Mouse (Mus musculus) lung, postnatal 0 days (tissue): ENCODE data around the gene Etaa1. TPM values are rescaled to one million over a fixed set of nuclear protein-coding genes. Genes with fewer than 3 reads are reported as not detected.
A peak's percentile ranks its signal among the peaks of the same experiment; 100 is the strongest.
"Not testable (repeated sequence)": the region's sequence is repeated elsewhere in the genome, so short reads cannot be mapped to it uniquely, and the experiment has no call there.

Experiments
- ATAC-seq: fragments of 200-750 bp; cut with Nextera tagmentation; 2 replicates; pipeline ENCODE4 v1.8.0; 2017; ENCODE audit warnings: moderate library complexity
- DNase-seq: peaks from one replicate; pipeline ENCODE4 v3.0.0-alpha.2; 2016; ENCODE audit warnings: low spot score
- H3K27ac ChIP-seq: fragments of 300-500 bp; sonication (generic); 2 replicates; pipeline ENCODE4 v1.5.1; 2014; ENCODE audit warnings: antibody characterized with exemption, mild to moderate bottlenecking, low read length, mixed read lengths
- H3K27me3 ChIP-seq: fragments of 300-500 bp; sonication (generic); replicated peaks from 2 replicates; pipeline ENCODE4 v1.6.1; 2014; ENCODE audit warnings: low read length, mixed read lengths; ENCODE audit not compliant: insufficient read depth
- H3K36me3 ChIP-seq: fragments of 300-500 bp; sonication (generic); 2 replicates; pipeline ENCODE4 v1.6.1; 2014; ENCODE audit warnings: low read length, mixed read lengths; ENCODE audit not compliant: insufficient read depth
- H3K4me1 ChIP-seq: fragments of 300-500 bp; sonication (generic); 2 replicates; pipeline ENCODE4 v1.6.1; 2014; ENCODE audit warnings: antibody characterized with exemption, low read depth, low read length, mixed read lengths; ENCODE audit not compliant: insufficient read depth
- H3K4me2 ChIP-seq: fragments of 300-500 bp; sonication (generic); replicated peaks from 2 replicates; pipeline ENCODE4 v1.6.1; 2014; ENCODE audit warnings: low read depth, mild to moderate bottlenecking, low read length, moderate library complexity, mixed read lengths
- H3K4me3 ChIP-seq: fragments of 300-500 bp; sonication (generic); 2 replicates; pipeline ENCODE4 v1.5.1; 2014; ENCODE audit warnings: low read depth, low read length
- H3K9ac ChIP-seq: fragments of 300-500 bp; sonication (generic); replicated peaks from 2 replicates; pipeline ENCODE4 v1.6.1; 2014; ENCODE audit warnings: low read depth, mild to moderate bottlenecking
- H3K9me3 ChIP-seq: fragments of 300-500 bp; sonication (generic); 2 replicates; pipeline ENCODE4 v1.6.1; 2016; ENCODE audit warnings: low read length, mixed read lengths
- CTCF ChIP-seq: IDR thresholded peaks from 2 replicates; pipeline ENCODE4 v1.5.1; 2016; ENCODE audit warnings: antibody characterized with exemption, mild to moderate bottlenecking
- EP300 ChIP-seq: IDR thresholded peaks from 2 replicates; pipeline ENCODE4 v1.6.1; 2016; ENCODE audit warnings: antibody characterized with exemption, mild to moderate bottlenecking, control low read depth
- WGBS: fragments of 180-500 bp; shearing (Covaris S2); extraction: QIAGEN DNeasy Blood & Tissue Kit; methylation state at CpG from one replicate; pipeline ENCODE4 v1.1.7; 2014; 5-methylcytosine and 5-hydroxymethylcytosine counted together
- polyA plus RNA-seq: library from polyadenylated mRNA; unstranded; fragments of >200 nt; fragmentation: Nextera tagmentation; extraction: Ambion mirVana; gene quantifications from 2 replicates; pipeline ENCODE4 v1.2.1, GENCODE M21; 2015

The Etaa1 gene
- polyA plus RNA-seq, 1 experiment from 2014 or later: 5.3 TPM

- no peaks in the 10 kb centered on the region for H3K36me3 ChIP-seq
- H3K27ac ChIP-seq: peak overlapping the region; percentile 92
- ATAC-seq: no peak
Observed at GRCm38 (mm10) chr11:17952791-17953190, 884 bp downstream of the Etaa1 start.

GRCm38 (mm10) chr11:17951336-17951735 is 2.3 kb downstream of the Etaa1 start:
- H3K36me3 ChIP-seq: no peaks in the 10 kb centered on the region
- 69% methylated on average over 3 of the region's 3 CpGs for WGBS
- no peaks in the 10 kb centered on the region for H3K27me3 ChIP-seq
- no peak overlapping the region for H3K4me3 ChIP-seq
- H3K9me3 ChIP-seq: no peaks in the 10 kb centered on the region
- H3K27ac ChIP-seq: no peak overlapping the region
- ATAC-seq: no peak
- H3K4me1 ChIP-seq: no peaks in the 10 kb centered on the region
- no peak overlapping the region for H3K4me2 ChIP-seq
- no peak for DNase-seq
- no peak overlapping the region for H3K9ac ChIP-seq
- no peak for TF ChIP-seq CTCF

More at GRCm38 (mm10) chr11:17952791-17953190, 884 bp downstream of the Etaa1 start:
- no peaks in the 10 kb centered on the region for H3K9me3 ChIP-seq
- 3% methylated on average over 3 of the region's 3 CpGs for WGBS
- no peak for TF ChIP-seq CTCF
- TF ChIP-seq EP300: no peak
- peak overlapping the region; percentile 62 for H3K4me2 ChIP-seq
- peak overlapping the region; percentile 82 for H3K4me3 ChIP-seq
- no peaks in the 10 kb centered on the region for H3K27me3 ChIP-seq
- peak overlapping the region; percentile 54 for H3K9ac ChIP-seq
- no peaks in the 10 kb centered on the region for H3K4me1 ChIP-seq
- DNase-seq: no peak

- H3K4me3 ChIP-seq: no peak overlapping the region
- no peak for TF ChIP-seq EP300
- TF ChIP-seq CTCF: no peak
- no peak for ATAC-seq
- H3K4me1 ChIP-seq: no peaks in the 10 kb centered on the region
- no peak overlapping the region for H3K4me2 ChIP-seq
- WGBS: 73% methylated on average over 1 of the region's 1 CpGs
- H3K36me3 ChIP-seq: 0 out of 2 replicates have a peak, but pooled peaks cover 10% of the 10 kb centered on the region
- H3K9me3 ChIP-seq: no peaks in the 10 kb centered on the region
- no peak for DNase-seq
- no peak overlapping the region for H3K27ac ChIP-seq
- no peaks in the 10 kb centered on the region for H3K27me3 ChIP-seq
- no peak overlapping the region for H3K9ac ChIP-seq
Observed at GRCm38 (mm10) chr11:17939168-17939567, 14.5 kb downstream of the Etaa1 start.

- H3K4me3 ChIP-seq: no peak overlapping the region
- ATAC-seq (no peak), DNase-seq (no peak)
- TF ChIP-seq CTCF (no peak), EP300 (no peak)
- 0 out of 2 replicates have a peak, but pooled peaks cover 10% of the 10 kb centered on the region for H3K36me3 ChIP-seq
- no peak overlapping the region for H3K27ac ChIP-seq
- H3K4me1 ChIP-seq: no peaks in the 10 kb centered on the region
- H3K9me3 ChIP-seq: no peaks in the 10 kb centered on the region
- H3K9ac ChIP-seq: no peak overlapping the region
- H3K4me2 ChIP-seq: no peak overlapping the region
- no peaks in the 10 kb centered on the region for H3K27me3 ChIP-seq
Observed at GRCm38 (mm10) chr11:17937931-17938330, 15.7 kb downstream of the Etaa1 start.

GRCm38 (mm10) chr11:17917905-17918304 is 35.8 kb downstream of the Etaa1 start:
- 51% methylated on average over 4 of the region's 4 CpGs for WGBS
- TF ChIP-seq EP300: no peak
- no peak for TF ChIP-seq CTCF
- ATAC-seq: peak; percentile 52

GRCm38 (mm10) chr11:17917101-17917500 is 36.6 kb downstream of the Etaa1 start:
- no peak overlapping the region for H3K27ac ChIP-seq
- no peaks in the 10 kb centered on the region for H3K4me1 ChIP-seq
- no peak overlapping the region for H3K4me3 ChIP-seq
- DNase-seq (no peak), ATAC-seq (no peak)
- no peak for TF ChIP-seq EP300
- TF ChIP-seq CTCF: no peak
- H3K27me3 ChIP-seq: no peaks in the 10 kb centered on the region
- no peak overlapping the region for H3K9ac ChIP-seq
- no peak overlapping the region for H3K4me2 ChIP-seq
- WGBS: 87% methylated on average over 5 of the region's 5 CpGs
- no peaks in the 10 kb centered on the region for H3K9me3 ChIP-seq
- no peaks in the 10 kb centered on the region for H3K36me3 ChIP-seq

More at GRCm38 (mm10) chr11:17917905-17918304, 35.8 kb downstream of the Etaa1 start:
- no peaks in the 10 kb centered on the region for H3K36me3 ChIP-seq
- H3K4me2 ChIP-seq: no peak overlapping the region
- H3K9ac ChIP-seq: no peak overlapping the region
- H3K9me3 ChIP-seq: no peaks in the 10 kb centered on the region
- no peaks in the 10 kb centered on the region for H3K4me1 ChIP-seq
- peak; percentile 23 for DNase-seq
- H3K27ac ChIP-seq: no peak overlapping the region
- no peaks in the 10 kb centered on the region for H3K27me3 ChIP-seq
- H3K4me3 ChIP-seq: no peak overlapping the region

- DNase-seq: no peak
- Histone ChIP-seq H3K4me1 (no peaks in the 10 kb centered on the region), H3K9me3 (no peaks in the 10 kb centered on the region), H3K4me3 (no peak overlapping the region), H3K9ac (no peak overlapping the region), H3K27me3 (no peaks in the 10 kb centered on the region), H3K27ac (no peak overlapping the region), H3K4me2 (no peak overlapping the region), H3K36me3 (no peaks in the 10 kb centered on the region)
- ATAC-seq: no peak
- TF ChIP-seq EP300: no peak
- TF ChIP-seq CTCF: no peak
- WGBS: 91% methylated on average over 1 of the region's 1 CpGs
Observed at GRCm38 (mm10) chr11:17916486-17916885, 37.2 kb downstream of the Etaa1 start.

- not testable (repeated sequence) for H3K4me3 ChIP-seq, ATAC-seq, H3K27ac ChIP-seq, H3K4me2 ChIP-seq, H3K9ac ChIP-seq, H3K36me3 ChIP-seq, H3K27me3 ChIP-seq, DNase-seq, H3K9me3 ChIP-seq, H3K4me1 ChIP-seq
- WGBS: 91% methylated on average over 4 of the region's 4 CpGs
Observed at GRCm38 (mm10) chr11:17900996-17901395, 52.7 kb downstream of the Etaa1 start.
